8 mouse cellular contexts compared by ENCODE assay signal in the genomic region with DNA sequence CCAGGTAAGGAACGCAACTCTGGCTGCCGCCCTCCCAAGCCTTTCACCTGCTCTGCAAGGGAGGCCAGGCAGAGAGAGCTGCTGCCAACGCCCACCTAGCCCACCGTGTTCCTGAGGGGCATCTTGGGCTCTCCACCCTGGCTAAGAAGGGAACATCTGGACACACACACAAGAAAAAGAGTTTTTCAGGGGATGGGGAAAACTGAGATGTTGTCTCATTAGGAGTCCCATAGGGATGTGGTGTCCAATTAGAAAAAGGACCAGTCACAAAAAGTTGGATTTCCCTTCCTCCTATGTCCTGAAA. TPM values are rescaled to one million over a fixed set of nuclear protein-coding genes. Genes with fewer than 3 reads are reported as not detected.
DNase-seq lines count a peak whose midpoint lies in the region; ATAC-seq and TF ChIP-seq lines count a peak whose summit lies in the region.

No protein-coding gene starts in this region.

- H3K4me2 ChIP-seq in heart, embryonic 14.5 days (ENCODE audit: low read length), result peak overlapping the region; percentile 85
- H3K4me2 ChIP-seq in hindbrain, embryonic 12.5 days (replicated peaks), result peak overlapping the region; percentile 65
- H3K4me2 ChIP-seq in midbrain, embryonic 11.5 days, result peak overlapping the region; percentile 78

- peak overlapping the region; percentile 54 to 56; a peak in 3 of 4 replicates for H3K4me3 ChIP-seq in heart, embryonic 14.5 days (ENCODE audit: control insufficient read depth in 1 of 2, insufficient read depth in 1 of 2, low read depth in 1 of 2, low read length in 2 of 2)
- H3K4me3 ChIP-seq in MEL (ENCODE audit: control insufficient read depth in 1 of 2, insufficient read depth in 1 of 2, low read depth in 2 of 2, low read length in 2 of 2), result peak overlapping the region; percentile 35 to 79; a peak in 3 of 4 replicates
- H3K4me3 ChIP-seq in hindbrain, embryonic 12.5 days, result peak overlapping the region; percentile 58
- peak overlapping the region; percentile 47 for H3K4me3 ChIP-seq in midbrain, embryonic 11.5 days (ENCODE audit: low read depth, low read length)
- no peak overlapping the region for H3K4me3 ChIP-seq in thymus, adult 2 months (ENCODE audit: control insufficient read depth, insufficient read depth, low read length)

- H3K36me3 ChIP-seq in heart, embryonic 14.5 days (ENCODE audit: control insufficient read depth, insufficient read depth, low read length), result no peaks in the 10 kb centered on the region
- peaks cover 0 to 26% of the 10 kb centered on the region in 2 experiments; a peak in 2 of 4 replicates for H3K36me3 ChIP-seq in MEL (ENCODE audit: control insufficient read depth in 1 of 2, insufficient read depth in 2 of 2, low read length in 2 of 2)
- no peaks in the 10 kb centered on the region for H3K36me3 ChIP-seq in hindbrain, embryonic 12.5 days
- H3K36me3 ChIP-seq in midbrain, embryonic 11.5 days (ENCODE audit: control insufficient read depth, insufficient read depth, low read length), result no peaks in the 10 kb centered on the region
- H3K36me3 ChIP-seq in thymus, adult 2 months (ENCODE audit: control insufficient read depth, insufficient read depth, low read length), result no peaks in the 10 kb centered on the region

- no peak for TF ChIP-seq RAD21 in MEL (IDR thresholded peaks at IDR 0.05; ENCODE audit: low read depth, low read length)

- no peaks in the 10 kb centered on the region for H3K9me3 ChIP-seq in heart, embryonic 14.5 days (ENCODE audit: control insufficient read depth, low read length)
- no peaks in the 10 kb centered on the region for H3K9me3 ChIP-seq in MEL (replicated peaks; ENCODE audit: insufficient read depth, low read length)
- H3K9me3 ChIP-seq in hindbrain, embryonic 12.5 days (replicated peaks), result no peaks in the 10 kb centered on the region
- H3K9me3 ChIP-seq in midbrain, embryonic 11.5 days (ENCODE audit: control insufficient read depth, low read length), result no peaks in the 10 kb centered on the region

- no peak for TF ChIP-seq CTCF in MEL (IDR thresholded peaks at IDR 0.05 in 2 of 3, conservative IDR thresholded peaks at IDR 0.05 in 1 of 3; ENCODE audit: control insufficient read depth in 1 of 3, insufficient read depth in 1 of 3, low read depth in 2 of 3, low read length in 3 of 3, poor library complexity in 1 of 3, severe bottlenecking in 1 of 3)
- no peak for TF ChIP-seq CTCF in thymus, adult 2 months (IDR thresholded peaks at IDR 0.05; ENCODE audit: borderline replicate concordance, control insufficient read depth, extremely low read depth, insufficient read depth, low read length, poor library complexity)

- no peak for ATAC-seq in heart, embryonic 14.5 days (ENCODE audit: insufficient number of reproducible peaks, insufficient read depth, low FRiP score, low read depth)
- peak; percentile 74 for ATAC-seq in hindbrain, embryonic 12.5 days (ENCODE audit: low FRiP score)
- no peak for ATAC-seq in midbrain, embryonic 11.5 days (ENCODE audit: low FRiP score)

- no peaks in the 10 kb centered on the region for H3K27me3 ChIP-seq in heart, embryonic 14.5 days (ENCODE audit: control insufficient read depth, insufficient read depth, low read length)
- no peaks in the 10 kb centered on the region for H3K27me3 ChIP-seq in MEL (ENCODE audit: control insufficient read depth in 1 of 2, insufficient read depth in 2 of 2, low read length in 2 of 2)
- H3K27me3 ChIP-seq in hindbrain, embryonic 12.5 days, result peaks cover 27% of the 10 kb centered on the region
- peaks cover 11% of the 10 kb centered on the region; the same call in 1 of the 2 replicates for H3K27me3 ChIP-seq in midbrain, embryonic 11.5 days (ENCODE audit: control insufficient read depth, insufficient read depth, low read length)
- H3K27me3 ChIP-seq in thymus, adult 2 months (ENCODE audit: control insufficient read depth, insufficient read depth, low read length), result no peaks in the 10 kb centered on the region; the same call in 1 of the 2 replicates

- no peaks in the 10 kb centered on the region for H3K4me1 ChIP-seq in heart, embryonic 14.5 days (ENCODE audit: control insufficient read depth in 2 of 2, insufficient read depth in 2 of 2, low read length in 2 of 2)
- H3K4me1 ChIP-seq in MEL (ENCODE audit: control insufficient read depth in 1 of 2, insufficient read depth in 2 of 2, low read length in 2 of 2), result peaks cover 17 to 18% of the 10 kb centered on the region in 2 experiments
- H3K4me1 ChIP-seq in hindbrain, embryonic 12.5 days, result no peaks in the 10 kb centered on the region
- 0 out of 2 replicates have a peak, but pooled peaks cover 2% of the 10 kb centered on the region for H3K4me1 ChIP-seq in midbrain, embryonic 11.5 days (ENCODE audit: control insufficient read depth, insufficient read depth, low read length)
- peaks cover 4% of the 10 kb centered on the region for H3K4me1 ChIP-seq in thymus, adult 2 months (replicated peaks; ENCODE audit: control insufficient read depth, insufficient read depth, low read length)

- no peak for DNase-seq in heart, postnatal 36 days
- no peak for DNase-seq in MEL (ENCODE audit: low read depth, low spot score)
- no peak for DNase-seq in midbrain, embryonic 11.5 days (ENCODE audit: low spot score, missing footprints)
- DNase-seq in thymus, adult 2 months, result no peak
- no peak for DNase-seq in cerebellum, adult 11 months
- no peak for DNase-seq in spleen, postnatal 4 days (ENCODE audit: low spot score in 2 of 2)

- no peak overlapping the region for H3K27ac ChIP-seq in heart, embryonic 14.5 days (replicated peaks in 1 of 2; ENCODE audit: control insufficient read depth in 1 of 2, insufficient read depth in 1 of 2, low read depth in 2 of 2, low read length in 2 of 2)
- no peak overlapping the region for H3K27ac ChIP-seq in MEL (ENCODE audit: control insufficient read depth, low read depth, low read length)
- no peak overlapping the region for H3K27ac ChIP-seq in hindbrain, embryonic 12.5 days
- H3K27ac ChIP-seq in midbrain, embryonic 11.5 days (ENCODE audit: low read depth, low read length), result no peak overlapping the region
- no peak overlapping the region for H3K27ac ChIP-seq in thymus, adult 2 months (ENCODE audit: control insufficient read depth, insufficient read depth, low read length)

- H3K9ac ChIP-seq in heart, embryonic 14.5 days (ENCODE audit: low read length), result peak overlapping the region; percentile 65
- H3K9ac ChIP-seq in MEL (ENCODE audit: control insufficient read depth, low read depth, low read length, poor library complexity, severe bottlenecking), result no peak overlapping the region
- 0 out of 2 replicates have a peak overlapping the region, but pooled peaks have one; percentile 62 for H3K9ac ChIP-seq in hindbrain, embryonic 12.5 days
- H3K9ac ChIP-seq in midbrain, embryonic 11.5 days (ENCODE audit: low read length), result no peak overlapping the region

- no peak for TF ChIP-seq POLR2A in MEL (IDR thresholded peaks at IDR 0.05; ENCODE audit: control insufficient read depth in 1 of 2, insufficient read depth in 1 of 2, low read depth in 1 of 2, low read length in 2 of 2, poor library complexity in 1 of 2)
- TF ChIP-seq POLR2A in thymus, adult 2 months (IDR thresholded peaks at IDR 0.05; ENCODE audit: control insufficient read depth, extremely low read depth, insufficient read depth, low read length, poor library complexity), result no peak

- intact Hi-C loops in heart, postnatal 36 days (cut with DNase I), result no loop called here

- H3K79me2 ChIP-seq in MEL (ENCODE audit: control insufficient read depth, insufficient read depth, low read length, poor library complexity), result peaks cover 2% of the 10 kb centered on the region

- TF ChIP-seq EP300 in MEL (IDR thresholded peaks at IDR 0.05; ENCODE audit: low read depth in 1 of 2, low read length in 2 of 2), result no peak

- 10% methylated on average over 4 of the region's 4 CpGs for WGBS in heart, embryonic 14.5 days
- 36% methylated on average over 4 of the region's 4 CpGs for WGBS in hindbrain, embryonic 12.5 days
- WGBS in midbrain, embryonic 11.5 days, result 10% methylated on average over 4 of the region's 4 CpGs
- 14% methylated on average over 4 of the region's 4 CpGs for WGBS in thymus, adult 2 months

TF ChIP-seq in MEL, 35 proteins besides CTCF, POLR2A, EP300 and RAD21:
- no peak for TF ChIP-seq UBTF (IDR thresholded peaks at IDR 0.05; ENCODE audit: borderline replicate concordance, insufficient read depth, low read depth, low read length)
- TF ChIP-seq MYC (IDR thresholded peaks at IDR 0.05; ENCODE audit: low read depth, low read length), result no peak
- TF ChIP-seq ZMIZ1 (IDR thresholded peaks at IDR 0.05; ENCODE audit: low read depth, low read length), result no peak
- no peak for TF ChIP-seq TBP (IDR thresholded peaks at IDR 0.05; ENCODE audit: low read depth, low read length)
- TF ChIP-seq SMC3 (IDR thresholded peaks at IDR 0.05; ENCODE audit: low read depth, low read length), result no peak
- no peak for TF ChIP-seq NRF1 (IDR thresholded peaks at IDR 0.05; ENCODE audit: insufficient read depth, low read depth, low read length, poor library complexity, severe bottlenecking)
- no peak for TF ChIP-seq GATA1 (IDR thresholded peaks at IDR 0.05; ENCODE audit: low read depth, low read length)
- TF ChIP-seq TAL1 (IDR thresholded peaks at IDR 0.05; ENCODE audit: low read length), result no peak
- no peak for TF ChIP-seq HCFC1 (IDR thresholded peaks at IDR 0.05; ENCODE audit: low read depth, low read length)
- TF ChIP-seq JUND (IDR thresholded peaks at IDR 0.05; ENCODE audit: low read depth, low read length), result no peak
- no peak for TF ChIP-seq ETS1 (IDR thresholded peaks at IDR 0.05; ENCODE audit: low read depth, low read length)
- no peak for TF ChIP-seq CHD1 (IDR thresholded peaks at IDR 0.05; ENCODE audit: low read depth, low read length)
- no peak for TF ChIP-seq MAFK (IDR thresholded peaks at IDR 0.05; ENCODE audit: borderline replicate concordance, low read depth, low read length)
- no peak for TF ChIP-seq CHD2 (IDR thresholded peaks at IDR 0.05; ENCODE audit: low read length)
- TF ChIP-seq MYB (IDR thresholded peaks at IDR 0.05; ENCODE audit: low read depth, low read length), result no peak
- TF ChIP-seq USF1 (IDR thresholded peaks at IDR 0.05; ENCODE audit: low read depth, low read length), result no peak
- no peak for TF ChIP-seq GABPA (IDR thresholded peaks at IDR 0.05; ENCODE audit: low read depth, low read length)

RNA-seq across cellular contexts. Expression of gene Reps2, which starts 0.3 kb away (rescaled TPM):
- 0.53 and 0.57 TPM in 2 replicates for polyA plus RNA-seq in heart, embryonic 14.5 days (2014; fragmentation: Nextera tagmentation; extraction: Ambion mirVana)
- 1 to 10 TPM; 1.3 to 2.0 TPM for total RNA-seq in heart, postnatal 36 days (2021)
- total RNA-seq in MEL (2012; rRNA removed), result 2.1 and 2.2 TPM in 2 replicates
- 1 to 10 TPM in 1 of 2 experiments, not detected in 1; 2.8 TPM for polyA plus RNA-seq in MEL (2012; ENCODE audit: insufficient read depth in 1 of 2, insufficient read length in 2 of 2, low read depth in 1 of 2, low replicate concordance in 2 of 2, missing spikeins in 1 of 2)
- polyA plus RNA-seq in hindbrain, embryonic 12.5 days (2016; fragmentation: Nextera tagmentation; extraction: Ambion mirVana), result 1.9 and 2.4 TPM in 2 replicates
- 0.70 and 0.76 TPM in 2 replicates for polyA plus RNA-seq in midbrain, embryonic 11.5 days (2014; fragmentation: Nextera tagmentation; extraction: Ambion mirVana)
- polyA plus RNA-seq in thymus, adult 2 months (2012; rRNA removed), result 0.34 and 0.69 TPM in 2 replicates

Comparison
In these comparisons a context has a peak if more than half of its experiments do, and no peak if none do; other contexts are left out.
1. H3K9ac ChIP-seq: peak in heart, embryonic 14.5 days (single experiment) and hindbrain, embryonic 12.5 days (single experiment); none in MEL (single experiment) and midbrain, embryonic 11.5 days (single experiment).
2. Peak in every context shown above with its lines, with median percentiles within 50 percentile points of each other: H3K4me2 ChIP-seq.